Mouse (Mus musculus): ENCODE data around the gene Sostdc1.

DNA sequence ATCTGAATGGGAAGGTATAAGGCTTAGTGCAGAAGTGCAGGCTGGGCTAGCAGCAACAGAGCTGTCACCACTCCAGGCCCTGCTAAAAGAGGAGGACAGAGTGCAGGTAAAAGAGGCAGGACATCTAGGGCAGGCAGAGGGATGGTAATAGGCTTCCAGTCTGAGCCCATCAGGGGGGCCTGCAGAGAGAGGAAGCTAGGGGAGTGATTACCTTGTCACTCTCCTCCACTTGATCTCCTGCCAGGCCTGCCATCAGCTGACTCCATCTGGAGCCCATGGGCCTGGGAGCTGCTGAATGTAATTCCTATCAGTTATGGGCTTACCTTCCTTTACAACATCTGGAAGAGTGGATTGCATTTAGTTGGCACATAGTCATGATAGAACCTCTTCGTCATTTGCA, 18.7 kb downstream of the Sostdc1 start:
- no peak for TF ChIP-seq POLR2A (IDR thresholded peaks at IDR 0.05; ENCODE audit: extremely low read depth, insufficient read depth, low read length)
- TF ChIP-seq CTCF (IDR thresholded peaks at IDR 0.05; ENCODE audit: low read depth, low read length), result no peak

Measured in liver, adult 2 months (tissue).